Mouse (Mus musculus): ENCODE results near the gene Taf11. TPM values are rescaled to one million over a fixed set of nuclear protein-coding genes. Genes with fewer than 3 reads are reported as not detected.

Gene Taf11
- total RNA-seq (2022), result 10 to 100 TPM; 15.9 to 18.8 (median 17.0) TPM

- DNase-seq (ENCODE audit: low spot score in 2 of 2), result no peak
Observed at GRCm38 (mm10) chr17:27909622-27910500, at the start of gene Taf11. TSS of gene Taf11 (minus strand) at chr17:27909844.

DNA sequence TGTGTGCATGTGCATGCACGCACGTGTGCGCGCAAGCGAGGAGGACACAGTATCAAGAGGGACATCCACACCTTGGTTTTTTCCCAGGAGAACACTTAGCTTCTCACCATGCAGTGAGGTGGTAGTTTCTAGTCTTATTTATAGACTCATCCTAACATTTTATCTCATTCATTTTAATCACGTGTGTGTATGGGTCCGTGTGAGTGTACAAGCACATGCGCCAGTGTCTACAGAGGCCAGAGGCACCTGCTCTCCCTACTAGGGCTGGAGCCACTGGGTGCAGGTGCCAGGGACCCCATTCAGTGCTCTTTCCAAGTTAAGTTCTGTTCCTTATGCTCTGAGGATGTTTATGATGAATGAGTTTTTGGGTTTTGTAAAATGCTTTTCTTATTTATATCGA, 48.0 kb upstream of the Taf11 start:
- DNase-seq (ENCODE audit: low spot score in 2 of 2), result no peak

DNA sequence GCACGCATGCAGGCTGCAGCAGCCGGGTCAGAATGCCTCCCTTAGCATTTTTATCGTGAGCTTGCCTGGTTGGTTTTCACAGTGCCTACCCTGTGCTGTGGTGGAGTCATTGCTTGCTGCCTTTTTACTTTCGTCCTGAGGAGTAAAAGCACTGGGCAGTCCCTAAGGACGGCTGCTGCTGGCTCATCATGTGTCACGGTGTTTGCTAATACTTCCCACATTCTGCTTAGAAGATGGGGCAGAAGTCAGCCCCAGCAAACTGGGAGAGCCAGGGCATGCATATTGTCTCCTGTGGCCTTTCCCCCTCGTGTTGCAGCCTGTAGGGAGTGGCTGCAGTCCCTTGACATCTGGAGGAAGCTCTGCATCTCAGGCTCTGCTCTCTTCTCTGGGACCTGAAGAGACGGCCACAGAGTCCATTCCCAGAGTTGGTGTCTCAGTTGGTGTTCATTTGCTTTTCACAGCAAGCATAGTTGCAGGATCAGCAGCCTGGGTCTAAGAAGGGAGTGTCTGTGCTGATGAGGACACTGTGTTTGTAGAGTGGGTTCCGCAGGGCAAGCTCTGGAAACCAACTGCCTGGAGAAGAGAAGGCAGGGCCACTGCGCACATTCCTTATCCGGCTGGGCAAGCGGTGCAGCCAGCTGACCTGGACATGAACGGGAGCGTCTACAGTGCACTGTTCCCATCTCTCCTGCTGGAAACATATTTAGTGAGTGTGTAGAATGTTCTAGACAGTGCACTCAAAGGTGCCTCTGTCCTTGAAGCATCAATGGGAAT, 45.2 kb upstream of the Taf11 start:
- DNase-seq (ENCODE audit: low spot score in 2 of 2), result no peak

- no peak for DNase-seq (ENCODE audit: low spot score in 2 of 2)
Observed at GRCm38 (mm10) chr17:27953136-27953535, 43.5 kb upstream of the Taf11 start.

- DNase-seq (ENCODE audit: low spot score in 2 of 2), result no peak
Observed at GRCm38 (mm10) chr17:27947155-27947554, 37.5 kb upstream of the Taf11 start.

DNA sequence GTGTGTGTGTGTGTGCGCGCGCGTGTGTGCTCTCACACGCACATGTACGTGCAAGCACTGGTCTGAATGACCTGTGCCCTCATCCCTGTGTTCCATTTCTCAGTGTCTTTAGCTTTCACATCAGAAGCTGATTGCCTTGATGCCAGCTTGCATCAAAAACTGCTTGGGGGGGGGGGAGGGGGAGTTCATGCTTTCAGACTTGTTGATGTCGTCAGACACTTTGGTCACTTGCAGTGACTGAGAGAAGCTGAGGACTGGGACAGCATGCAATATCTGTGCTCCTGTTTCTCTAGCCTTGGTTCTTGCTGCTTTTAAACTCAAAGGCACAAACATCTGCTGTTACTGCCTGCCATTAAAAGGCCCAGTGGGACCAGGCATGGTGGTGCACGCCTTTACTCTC, 36.7 kb upstream of the Taf11 start:
- no peak for DNase-seq (ENCODE audit: low spot score in 2 of 2)

- no peak for DNase-seq (ENCODE audit: low spot score in 2 of 2)
Observed at GRCm38 (mm10) chr17:27945546-27946216, 36.0 kb upstream of the Taf11 start.

DNA sequence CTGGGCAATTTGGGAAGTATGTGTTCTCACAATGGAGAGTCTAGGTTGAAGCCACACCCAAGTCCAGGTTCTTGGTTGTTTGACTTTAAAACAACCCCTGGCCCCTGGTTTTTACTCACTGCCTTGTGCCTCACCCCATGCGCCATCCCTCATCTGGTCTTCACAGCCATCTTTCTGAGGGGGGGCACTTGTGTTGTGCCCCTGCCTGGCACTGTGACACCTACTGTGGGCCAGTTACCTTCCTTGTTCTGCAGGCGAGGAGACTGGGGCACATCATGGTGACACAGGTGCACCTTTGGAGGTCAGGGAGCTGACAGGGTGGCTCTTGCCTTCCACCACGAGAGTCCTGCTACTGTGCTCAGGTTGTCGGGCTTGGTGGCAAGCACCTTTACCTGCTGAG, 32.5 kb upstream of the Taf11 start:
- no peak for DNase-seq (ENCODE audit: low spot score in 2 of 2)

DNA sequence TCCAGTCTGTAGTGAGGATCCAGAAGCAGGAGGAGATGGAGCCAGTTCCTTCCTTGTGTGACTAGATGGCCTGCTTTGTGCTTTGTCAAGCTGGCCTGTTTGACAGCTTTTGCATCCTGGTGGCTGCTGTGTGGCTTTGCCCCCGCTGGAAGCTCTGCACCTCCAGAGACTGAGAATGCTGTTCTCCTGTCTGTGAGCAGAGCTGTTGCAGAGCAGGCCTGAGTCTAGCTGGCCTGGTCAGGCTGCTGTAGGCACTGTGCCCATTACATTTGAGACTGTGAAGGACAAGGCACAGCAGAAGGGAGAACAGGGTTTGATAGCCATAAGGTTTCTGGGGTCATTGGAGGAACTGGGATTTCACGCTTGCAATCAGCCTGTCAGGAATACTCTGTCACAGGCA, 32.1 kb upstream of the Taf11 start:
- DNase-seq (ENCODE audit: low spot score in 2 of 2), result no peak

DNA sequence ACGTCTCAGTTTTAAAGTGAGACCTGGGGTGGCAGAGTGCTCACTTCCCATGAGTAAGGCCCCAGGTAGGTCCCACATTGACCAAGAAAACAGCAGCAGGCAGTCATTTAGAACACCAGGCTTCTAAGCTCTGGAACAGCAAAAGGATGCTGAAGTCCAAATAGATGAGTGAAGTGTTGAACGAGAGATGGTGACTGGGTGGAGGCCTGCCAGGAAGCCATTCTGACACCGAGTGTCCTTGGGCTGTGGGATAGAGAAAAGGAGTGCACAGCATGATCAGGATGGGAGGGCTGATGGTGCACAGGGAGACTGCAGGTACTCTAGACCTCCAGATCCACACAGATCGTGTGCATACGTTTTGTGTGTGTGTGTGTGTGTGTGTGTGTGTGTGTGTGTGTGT, 31.5 kb upstream of the Taf11 start:
- DNase-seq (ENCODE audit: low spot score in 2 of 2), result no peak

GRCm38 (mm10) chr17:27940352-27940751, 30.7 kb upstream of the Taf11 start:
- DNase-seq (ENCODE audit: low spot score in 2 of 2), result no peak

DNA sequence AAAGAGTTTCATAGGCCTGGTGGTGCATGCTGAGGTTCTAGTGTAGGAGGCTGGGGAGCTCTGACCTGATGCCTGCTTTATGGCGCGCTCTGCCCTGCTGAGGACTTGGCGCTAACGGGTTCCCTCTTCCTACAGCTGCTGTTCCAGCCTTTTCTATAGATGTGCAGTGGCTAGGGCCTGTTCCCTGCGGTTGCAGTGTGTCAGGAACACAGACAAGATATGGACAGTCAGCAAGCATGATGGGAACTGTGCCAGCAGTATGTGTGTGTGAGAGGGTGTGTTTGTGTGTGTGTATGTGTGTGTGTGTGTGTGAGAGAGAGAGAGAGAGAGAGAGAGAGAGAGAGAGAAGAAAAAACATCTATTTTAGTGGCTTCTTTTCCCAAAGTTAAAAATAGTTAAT, 29.4 kb upstream of the Taf11 start:
- DNase-seq (ENCODE audit: low spot score in 2 of 2), result no peak

DNA sequence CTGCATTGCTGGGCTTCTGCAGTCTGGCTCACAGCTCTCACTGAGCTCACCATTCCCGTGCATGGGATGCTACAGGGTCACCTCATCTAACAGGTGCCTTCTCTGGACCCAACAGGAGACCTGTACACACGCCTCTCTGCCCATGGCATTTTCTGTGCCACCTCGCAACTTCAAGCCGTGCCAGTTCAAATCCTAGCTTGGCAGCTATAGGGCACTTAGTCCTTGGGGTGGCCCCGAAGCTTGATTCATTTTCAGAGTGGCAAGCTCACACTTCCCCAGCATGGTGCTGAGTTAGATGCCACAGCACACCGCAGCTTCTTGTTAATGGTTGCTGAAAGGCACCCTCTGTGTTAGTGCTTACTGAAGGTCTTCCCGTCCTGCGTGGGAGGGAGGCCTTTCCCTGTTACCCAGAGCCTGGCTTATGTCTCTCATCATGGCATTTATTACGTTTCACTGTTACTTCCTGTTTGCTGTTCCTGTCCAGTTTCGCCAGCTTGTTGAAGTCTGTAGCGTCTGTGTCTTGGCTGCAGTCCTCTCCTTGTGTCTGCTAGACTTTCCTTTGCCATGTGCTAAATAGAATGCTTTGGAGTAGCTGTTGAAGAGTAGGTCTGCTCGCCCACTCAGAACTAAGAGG, 28.6 kb upstream of the Taf11 start:
- DNase-seq (ENCODE audit: low spot score in 2 of 2), result no peak

GRCm38 (mm10) chr17:27937054-27937615, 27.5 kb upstream of the Taf11 start:
- no peak for DNase-seq (ENCODE audit: low spot score in 2 of 2)

DNA sequence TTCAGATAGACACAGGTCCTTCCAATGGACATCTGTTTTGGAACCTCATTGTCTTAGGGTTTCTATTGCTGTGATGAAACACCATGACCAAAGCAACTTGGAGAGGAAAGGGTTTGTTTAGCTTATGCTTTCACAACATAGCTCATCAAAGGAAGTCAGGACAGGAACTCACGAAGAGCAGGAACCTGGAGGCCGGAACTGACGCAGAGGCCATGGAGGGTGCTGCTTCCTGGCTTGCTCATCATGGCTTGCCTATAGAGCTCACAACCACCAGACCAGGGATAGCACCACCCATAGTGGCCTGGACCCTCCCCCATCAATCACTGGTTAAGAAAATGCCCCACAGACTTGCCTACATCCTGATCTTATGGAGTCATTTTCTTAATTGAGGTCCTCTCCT, 25.4 kb upstream of the Taf11 start:
- DNase-seq (ENCODE audit: low spot score in 2 of 2), result no peak

DNA sequence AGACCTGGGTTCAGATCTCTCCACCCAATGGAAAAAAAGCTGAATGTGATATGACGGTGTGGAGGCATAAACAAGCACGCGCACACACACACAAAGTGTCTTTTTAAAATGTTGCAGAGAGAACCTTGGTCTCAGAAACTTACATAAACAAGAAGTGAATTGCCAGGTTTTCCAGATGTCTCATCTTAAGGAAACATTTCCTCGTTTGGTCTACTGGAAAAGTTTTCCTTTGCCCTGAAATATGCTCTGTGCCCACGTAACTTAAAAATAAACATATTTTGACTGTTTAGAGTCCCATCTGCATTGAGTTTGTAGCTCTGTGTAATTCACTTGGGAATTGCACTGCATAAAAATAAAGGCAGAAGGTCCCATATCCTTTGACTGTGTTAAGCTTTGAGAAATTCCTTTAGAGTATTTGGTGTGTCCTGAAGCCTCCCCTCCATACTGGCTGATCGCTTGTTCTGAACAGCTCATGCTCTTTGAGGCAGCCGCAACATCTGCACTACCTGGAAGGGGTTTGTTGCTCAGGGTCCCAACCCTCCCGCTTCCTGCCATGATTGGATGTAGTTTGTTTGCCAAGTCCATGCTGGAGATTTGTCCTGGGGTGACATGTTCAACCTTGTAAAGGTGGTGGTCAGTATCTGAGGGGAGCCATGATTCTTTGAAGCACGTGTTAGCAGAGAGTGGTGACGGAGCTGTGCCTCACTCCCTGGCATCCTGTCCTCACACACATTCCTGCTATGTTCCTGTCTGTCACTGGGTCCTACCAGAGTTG, 24.7 kb upstream of the Taf11 start:
- DNase-seq (ENCODE audit: low spot score in 2 of 2), result no peak

- DNase-seq (ENCODE audit: low spot score in 2 of 2), result no peak
Observed at GRCm38 (mm10) chr17:27931826-27932225, 22.2 kb upstream of the Taf11 start.

- DNase-seq (ENCODE audit: low spot score in 2 of 2), result no peak
Observed at GRCm38 (mm10) chr17:27930291-27930690, 20.6 kb upstream of the Taf11 start.

DNA sequence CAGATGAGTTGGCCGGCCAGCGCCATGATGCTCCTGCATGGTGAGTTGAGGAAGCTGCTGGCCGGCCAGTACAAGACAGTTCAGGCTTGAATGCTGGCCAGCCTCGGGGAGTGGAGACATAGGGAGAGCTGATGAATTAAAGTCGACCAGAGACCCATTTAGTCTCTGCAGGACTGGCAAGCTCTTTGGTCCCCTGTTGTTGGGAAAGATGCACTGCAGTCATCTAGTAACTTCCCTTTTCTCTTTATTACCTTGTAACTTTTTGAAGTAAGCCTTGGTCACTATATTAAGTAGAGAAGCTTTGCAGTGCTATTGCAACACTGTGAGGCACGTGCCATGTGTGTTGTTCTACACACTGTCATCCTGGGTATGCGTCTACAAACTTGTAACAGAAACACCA, 15.9 kb upstream of the Taf11 start:
- no peak for DNase-seq (ENCODE audit: low spot score in 2 of 2)

- DNase-seq (ENCODE audit: low spot score in 2 of 2), result no peak
Observed at GRCm38 (mm10) chr17:27925054-27925453, 15.4 kb upstream of the Taf11 start.

Data from gastrocnemius, adult 8-10 months (tissue).